Mouse (Mus musculus): ENCODE measurements around the gene Atic. TPM values are rescaled to one million over a fixed set of nuclear protein-coding genes. Genes with fewer than 3 reads are reported as not detected.

The Atic gene
- polyA plus RNA-seq, 1 experiment from 2014 or later = 73.8 TPM

DNA sequence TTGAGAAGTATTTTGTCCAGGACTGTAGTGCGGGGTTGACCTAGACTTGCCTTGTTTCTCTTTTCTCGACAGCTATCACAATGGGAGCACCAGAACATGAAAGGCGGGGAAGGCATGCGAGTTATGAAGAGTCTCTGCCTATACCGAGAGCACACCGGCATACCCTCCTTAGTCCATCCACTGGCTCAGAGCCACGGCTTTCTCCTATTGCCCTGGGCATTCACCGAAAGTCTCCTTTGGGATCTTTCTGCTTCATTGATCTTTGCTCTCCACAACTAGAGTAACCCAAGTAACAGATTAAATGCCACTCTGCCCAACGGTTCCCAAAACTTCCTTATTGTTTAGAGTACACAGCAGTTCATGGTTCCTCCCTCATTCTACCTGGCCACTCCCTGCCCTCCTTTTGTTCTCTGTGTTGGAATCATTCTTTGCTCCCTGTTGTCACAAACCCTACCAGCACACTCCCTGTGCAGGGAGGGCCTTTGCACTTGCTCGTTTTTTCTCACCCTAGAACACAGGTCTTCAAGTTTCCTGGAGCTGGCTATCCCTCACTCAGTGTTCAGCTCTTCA, 6.2 kb upstream of the Atic start:
- H3K4me2 ChIP-seq (replicated peaks; ENCODE audit: low read depth, low read length) = no peak overlapping the region
- no peaks in the 10 kb centered on the region for H3K36me3 ChIP-seq (ENCODE audit: control insufficient read depth, insufficient read depth, low read length)
- no peak overlapping the region for H3K9ac ChIP-seq (ENCODE audit: low read depth, low read length)
- 78% methylated on average over 10 of the region's 10 CpGs for WGBS
- no peak; the same call in 1 of the 2 replicates for ATAC-seq (ENCODE audit: low FRiP score, low TSS enrichment)
- H3K4me3 ChIP-seq (ENCODE audit: low read length) = no peak overlapping the region
- H3K27me3 ChIP-seq (ENCODE audit: control insufficient read depth, insufficient read depth, low read length) = no peaks in the 10 kb centered on the region
- no peak overlapping the region for H3K27ac ChIP-seq (ENCODE audit: low read depth, low read length)
- no peaks in the 10 kb centered on the region for H3K4me1 ChIP-seq (ENCODE audit: control insufficient read depth, insufficient read depth, low read length)
- no peaks in the 10 kb centered on the region for H3K9me3 ChIP-seq (ENCODE audit: control insufficient read depth, low read length)

DNA sequence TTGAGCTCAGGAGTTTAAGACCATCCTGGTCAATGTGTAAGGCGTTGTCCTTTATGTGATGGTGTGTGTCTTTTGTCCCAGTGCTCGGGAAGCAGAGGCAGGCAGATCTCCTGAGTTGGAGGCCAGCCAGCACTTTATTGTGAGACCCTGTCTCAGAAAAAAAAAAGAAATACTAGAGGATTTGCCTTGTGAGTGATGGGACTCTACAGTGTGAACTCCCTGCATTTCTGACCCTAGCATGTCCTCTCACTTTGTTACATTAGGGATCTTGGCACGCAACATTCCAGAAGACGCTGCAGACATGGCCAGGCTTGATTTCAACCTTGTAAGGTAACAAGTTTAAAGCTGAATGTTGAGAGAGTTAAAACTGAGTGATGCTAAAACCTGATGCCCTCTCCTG, 3.7 kb downstream of the Atic start:
- H3K4me2 ChIP-seq (replicated peaks; ENCODE audit: low read depth, low read length) = no peak overlapping the region
- no peak for ATAC-seq (ENCODE audit: low FRiP score, low TSS enrichment)
- H3K27ac ChIP-seq (ENCODE audit: low read depth, low read length) = no peak overlapping the region
- no peak overlapping the region for H3K9ac ChIP-seq (ENCODE audit: low read depth, low read length)
- no peaks in the 10 kb centered on the region for H3K4me1 ChIP-seq (ENCODE audit: control insufficient read depth, insufficient read depth, low read length)
- no peak overlapping the region for H3K4me3 ChIP-seq (ENCODE audit: low read length)
- H3K27me3 ChIP-seq (ENCODE audit: control insufficient read depth, insufficient read depth, low read length) = no peaks in the 10 kb centered on the region
- no peaks in the 10 kb centered on the region; the same call in 1 of the 2 replicates for H3K9me3 ChIP-seq (ENCODE audit: control insufficient read depth, low read length)
- H3K36me3 ChIP-seq (ENCODE audit: control insufficient read depth, insufficient read depth, low read length) = peaks cover 50% of the 10 kb centered on the region
- WGBS = 94% methylated on average over 4 of the region's 4 CpGs

GRCm38 (mm10) chr1:71564291-71564690, 7.3 kb downstream of the Atic start:
- Histone ChIP-seq H3K9me3 (ENCODE audit: control insufficient read depth, low read length) (no peaks in the 10 kb centered on the region; the same call in 1 of the 2 replicates), H3K27ac (ENCODE audit: low read depth, low read length) (no peak overlapping the region), H3K9ac (ENCODE audit: low read depth, low read length) (no peak overlapping the region), H3K4me3 (ENCODE audit: low read length) (no peak overlapping the region), H3K36me3 (ENCODE audit: control insufficient read depth, insufficient read depth, low read length) (peaks cover 83% of the 10 kb centered on the region), H3K4me2 (replicated peaks; ENCODE audit: low read depth, low read length) (no peak overlapping the region), H3K4me1 (ENCODE audit: control insufficient read depth, insufficient read depth, low read length) (no peaks in the 10 kb centered on the region), H3K27me3 (ENCODE audit: control insufficient read depth, insufficient read depth, low read length) (no peaks in the 10 kb centered on the region)
- ATAC-seq (ENCODE audit: low FRiP score, low TSS enrichment) = no peak
- 92% methylated on average over 7 of the region's 7 CpGs for WGBS

DNA sequence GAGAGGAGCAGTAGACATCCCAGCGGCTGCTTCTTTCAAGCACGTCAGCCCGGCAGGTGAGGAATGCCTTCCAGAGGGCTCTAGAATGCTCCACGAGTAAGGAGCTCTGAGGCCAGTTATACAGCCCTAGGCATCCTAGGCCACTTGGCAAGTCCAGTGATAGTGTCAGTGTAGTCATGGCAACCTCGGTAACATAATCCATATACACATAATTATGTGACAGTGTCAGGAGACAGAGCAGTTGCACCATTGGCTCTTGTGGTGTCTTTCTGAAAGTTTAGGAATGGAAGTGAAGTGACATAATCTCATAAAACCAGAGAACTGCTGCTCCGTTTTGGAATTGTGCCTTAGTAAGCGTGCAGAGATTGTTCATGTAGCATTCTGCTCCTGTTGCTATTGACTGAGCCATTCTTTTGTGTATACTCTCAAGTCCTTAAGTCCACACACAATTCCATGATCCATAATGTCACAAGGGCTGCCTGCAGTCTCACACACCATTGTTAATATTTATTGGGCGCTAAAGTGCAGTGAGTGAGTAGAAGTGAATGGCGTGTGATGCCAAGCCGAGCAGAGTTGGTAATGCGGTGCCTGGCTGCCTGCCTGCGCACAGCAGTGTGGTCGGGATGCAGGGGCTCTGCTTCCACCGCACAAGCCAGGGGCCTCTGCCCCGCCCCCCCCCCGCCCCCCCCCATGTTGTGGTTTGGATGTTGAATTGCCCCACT, 11.1 kb downstream of the Atic start:
- no peak overlapping the region for H3K27ac ChIP-seq (ENCODE audit: low read depth, low read length)
- 89% methylated on average over 16 of the region's 16 CpGs for WGBS
- no peak for ATAC-seq (ENCODE audit: low FRiP score, low TSS enrichment)
- no peaks in the 10 kb centered on the region for H3K4me1 ChIP-seq (ENCODE audit: control insufficient read depth, insufficient read depth, low read length)
- H3K9me3 ChIP-seq (ENCODE audit: control insufficient read depth, low read length) = no peaks in the 10 kb centered on the region
- H3K4me3 ChIP-seq (ENCODE audit: low read length) = no peak overlapping the region
- no peak overlapping the region for H3K4me2 ChIP-seq (replicated peaks; ENCODE audit: low read depth, low read length)
- H3K9ac ChIP-seq (ENCODE audit: low read depth, low read length) = no peak overlapping the region
- peaks cover 91% of the 10 kb centered on the region for H3K36me3 ChIP-seq (ENCODE audit: control insufficient read depth, insufficient read depth, low read length)
- no peaks in the 10 kb centered on the region for H3K27me3 ChIP-seq (ENCODE audit: control insufficient read depth, insufficient read depth, low read length)

- no peaks in the 10 kb centered on the region for H3K9me3 ChIP-seq (ENCODE audit: control insufficient read depth, low read length)
- H3K27ac ChIP-seq (ENCODE audit: low read depth, low read length) = no peak overlapping the region
- no peaks in the 10 kb centered on the region for H3K4me1 ChIP-seq (ENCODE audit: control insufficient read depth, insufficient read depth, low read length)
- WGBS = 78% methylated on average over 4 of the region's 4 CpGs
- H3K9ac ChIP-seq (ENCODE audit: low read depth, low read length) = no peak overlapping the region
- no peak for ATAC-seq (ENCODE audit: low FRiP score, low TSS enrichment)
- no peaks in the 10 kb centered on the region for H3K27me3 ChIP-seq (ENCODE audit: control insufficient read depth, insufficient read depth, low read length)
- no peak overlapping the region for H3K4me3 ChIP-seq (ENCODE audit: low read length)
- H3K36me3 ChIP-seq (ENCODE audit: control insufficient read depth, insufficient read depth, low read length) = peaks cover 86% of the 10 kb centered on the region
- H3K4me2 ChIP-seq (replicated peaks; ENCODE audit: low read depth, low read length) = no peak overlapping the region
Measured at GRCm38 (mm10) chr1:71570116-71570515, 13.2 kb downstream of the Atic start.

DNA sequence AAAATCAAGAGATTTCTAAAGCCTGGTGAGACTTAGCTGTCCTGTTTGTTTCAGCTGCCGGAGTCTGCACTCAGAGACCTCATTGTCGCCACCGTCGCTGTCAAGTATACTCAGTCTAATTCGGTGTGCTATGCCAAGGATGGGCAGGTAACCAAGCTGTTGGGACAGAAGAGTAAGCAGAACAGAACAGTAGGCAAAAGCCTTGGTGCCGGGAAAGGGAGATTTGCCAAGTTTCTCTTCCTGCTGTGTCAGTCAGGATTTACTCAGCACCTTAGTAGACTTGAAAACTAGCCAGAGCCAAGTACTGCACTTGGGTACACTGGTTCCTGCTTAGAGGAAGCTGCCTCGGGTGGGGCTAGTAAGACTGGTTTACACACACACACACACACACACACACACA, 19.0 kb downstream of the Atic start:
- Histone ChIP-seq H3K36me3 (ENCODE audit: control insufficient read depth, insufficient read depth, low read length) (peaks cover 81% of the 10 kb centered on the region), H3K4me2 (replicated peaks; ENCODE audit: low read depth, low read length) (no peak overlapping the region), H3K9me3 (ENCODE audit: control insufficient read depth, low read length) (no peaks in the 10 kb centered on the region), H3K9ac (ENCODE audit: low read depth, low read length) (no peak overlapping the region), H3K27ac (ENCODE audit: low read depth, low read length) (no peak overlapping the region), H3K4me1 (ENCODE audit: control insufficient read depth, insufficient read depth, low read length) (no peaks in the 10 kb centered on the region), H3K27me3 (ENCODE audit: control insufficient read depth, insufficient read depth, low read length) (no peaks in the 10 kb centered on the region), H3K4me3 (ENCODE audit: low read length) (no peak overlapping the region)
- 96% methylated on average over 7 of the region's 7 CpGs for WGBS
- ATAC-seq (ENCODE audit: low FRiP score, low TSS enrichment) = no peak

GRCm38 (mm10) chr1:71576837-71577236, 19.9 kb downstream of the Atic start:
- H3K36me3 ChIP-seq (ENCODE audit: control insufficient read depth, insufficient read depth, low read length) = peaks cover 73% of the 10 kb centered on the region
- no peaks in the 10 kb centered on the region for H3K4me1 ChIP-seq (ENCODE audit: control insufficient read depth, insufficient read depth, low read length)
- no peaks in the 10 kb centered on the region for H3K27me3 ChIP-seq (ENCODE audit: control insufficient read depth, insufficient read depth, low read length)
- no peak overlapping the region for H3K27ac ChIP-seq (ENCODE audit: low read depth, low read length)
- no peak overlapping the region for H3K4me3 ChIP-seq (ENCODE audit: low read length)
- H3K9me3 ChIP-seq (ENCODE audit: control insufficient read depth, low read length) = no peaks in the 10 kb centered on the region
- WGBS = 90% methylated on average over 6 of the region's 6 CpGs
- no peak for ATAC-seq (ENCODE audit: low FRiP score, low TSS enrichment)
- no peak overlapping the region for H3K4me2 ChIP-seq (replicated peaks; ENCODE audit: low read depth, low read length)
- no peak overlapping the region for H3K9ac ChIP-seq (ENCODE audit: low read depth, low read length)

GRCm38 (mm10) chr1:71579526-71579925, 22.6 kb downstream of the Atic start:
- Histone ChIP-seq H3K9me3 (ENCODE audit: control insufficient read depth, low read length) (no peaks in the 10 kb centered on the region), H3K4me3 (ENCODE audit: low read length) (no peak overlapping the region), H3K27ac (ENCODE audit: low read depth, low read length) (no peak overlapping the region), H3K27me3 (ENCODE audit: control insufficient read depth, insufficient read depth, low read length) (no peaks in the 10 kb centered on the region), H3K4me1 (ENCODE audit: control insufficient read depth, insufficient read depth, low read length) (no peaks in the 10 kb centered on the region), H3K36me3 (ENCODE audit: control insufficient read depth, insufficient read depth, low read length) (peaks cover 52% of the 10 kb centered on the region), H3K9ac (ENCODE audit: low read depth, low read length) (no peak overlapping the region), H3K4me2 (replicated peaks; ENCODE audit: low read depth, low read length) (no peak overlapping the region)
- ATAC-seq (ENCODE audit: low FRiP score, low TSS enrichment) = no peak
- WGBS = 88% methylated on average over 4 of the region's 4 CpGs

GRCm38 (mm10) chr1:71580408-71580807, 23.5 kb downstream of the Atic start:
- no peak overlapping the region for H3K27ac ChIP-seq (ENCODE audit: low read depth, low read length)
- no peak overlapping the region for H3K9ac ChIP-seq (ENCODE audit: low read depth, low read length)
- H3K4me1 ChIP-seq (ENCODE audit: control insufficient read depth, insufficient read depth, low read length) = no peaks in the 10 kb centered on the region
- peaks cover 48% of the 10 kb centered on the region for H3K36me3 ChIP-seq (ENCODE audit: control insufficient read depth, insufficient read depth, low read length)
- ATAC-seq (ENCODE audit: low FRiP score, low TSS enrichment) = no peak
- no peak overlapping the region for H3K4me2 ChIP-seq (replicated peaks; ENCODE audit: low read depth, low read length)
- WGBS = 91% methylated on average over 12 of the region's 12 CpGs
- no peaks in the 10 kb centered on the region for H3K27me3 ChIP-seq (ENCODE audit: control insufficient read depth, insufficient read depth, low read length)
- H3K4me3 ChIP-seq (ENCODE audit: low read length) = no peak overlapping the region
- H3K9me3 ChIP-seq (ENCODE audit: control insufficient read depth, low read length) = no peaks in the 10 kb centered on the region

Data from kidney, embryonic 14.5 days (tissue).